In genomic region chr7:84256661-84257060, GRCm38 (mm10) we compare ENCODE assay signal across 17 mouse cellular contexts.
"Had no signal": no experiment of that assay in that cellular context is flagged by ENCODE, and none has a peak within 500 bp of the region (broad histone marks: within the 10 kb centered on the region; RNA-seq: fewer than 3 reads in every experiment).

No protein-coding gene starts in this region.

- H3K4me3 ChIP-seq: liver, embryonic 13.5 days; liver, embryonic 15.5 days; lung, embryonic 15.5 days; megakaryocyte, embryonic 14.5 days; midbrain, embryonic 12.5 days; neural tube, embryonic 12.5 days; stomach, embryonic 15.5 days had no signal

- H3K4me1 ChIP-seq: liver, embryonic 13.5 days; liver, embryonic 15.5 days; megakaryocyte, embryonic 14.5 days; midbrain, embryonic 12.5 days; neural tube, embryonic 12.5 days; stomach, embryonic 15.5 days had no signal

- H3K4me2 ChIP-seq: liver, embryonic 13.5 days; liver, embryonic 15.5 days; lung, embryonic 15.5 days; midbrain, embryonic 12.5 days; neural tube, embryonic 12.5 days; stomach, embryonic 15.5 days had no signal

- H3K27me3 ChIP-seq: liver, embryonic 13.5 days; liver, embryonic 15.5 days; lung, embryonic 15.5 days; midbrain, embryonic 12.5 days; neural tube, embryonic 12.5 days; stomach, embryonic 15.5 days had no signal

- ATAC-seq: liver, postnatal 0 days; midbrain, embryonic 16.5 days had no signal

- H3K27ac ChIP-seq: liver, embryonic 13.5 days; liver, embryonic 15.5 days; lung, embryonic 15.5 days; macrophage; midbrain, embryonic 12.5 days; neural tube, embryonic 12.5 days; stomach, embryonic 15.5 days; stomach, postnatal 0 days had no signal

- H3K36me3 ChIP-seq: liver, embryonic 13.5 days; liver, embryonic 15.5 days; lung, embryonic 15.5 days; stomach, embryonic 15.5 days had no signal

- H3K9ac ChIP-seq: liver, embryonic 13.5 days; liver, embryonic 15.5 days; liver, postnatal 0 days; lung, embryonic 15.5 days; midbrain, embryonic 12.5 days; neural tube, embryonic 12.5 days; stomach, embryonic 15.5 days had no signal

- DNase-seq: liver, embryonic 13.5 days; liver, postnatal 0 days; lung, adult 2 months; midbrain, embryonic 14.5 days; right cerebral cortex, postnatal 14 days; thymus, adult 2 months; thymus, postnatal 25 days; thymus, postnatal 4 days had no signal

- H3K9me3 ChIP-seq: liver, embryonic 13.5 days; liver, embryonic 15.5 days; lung, embryonic 15.5 days; megakaryocyte, embryonic 14.5 days; midbrain, embryonic 12.5 days; neural tube, embryonic 12.5 days; stomach, embryonic 15.5 days had no signal
